Mouse (Mus musculus) G1E (cell line): ENCODE data around the gene Ntm. TPM values are rescaled to one million over a fixed set of nuclear protein-coding genes. Genes with fewer than 3 reads are reported as not detected.

Source experiments
- ATAC-seq: 2 replicates; pipeline ENCODE4 v1.8.0; 2016; ENCODE audit warnings: mild to moderate bottlenecking; ENCODE audit not compliant: insufficient number of reproducible peaks, poor library complexity, low FRiP score, severe bottlenecking; ENCODE audit errors: extremely low read depth
- DNase-seq: peaks from one replicate; pipeline ENCODE4 v3.0.0; 2012; ENCODE audit warnings: low spot score
- H3K27me3 ChIP-seq: 2 replicates; pipeline ENCODE4 v1.6.1; 2012; ENCODE audit warnings: mild to moderate bottlenecking, low read length, inconsistent platforms; ENCODE audit not compliant: insufficient read depth
- H3K36me3 ChIP-seq: replicated peaks from 2 replicates; pipeline ENCODE3; 2012; ENCODE audit warnings: mild to moderate bottlenecking, inconsistent platforms
- H3K4me1 ChIP-seq: 2 replicates; pipeline ENCODE4 v1.6.1; 2012; ENCODE audit warnings: low read depth, low read length, inconsistent platforms, mixed read lengths; ENCODE audit not compliant: insufficient read depth
- H3K4me3 ChIP-seq: 2 replicates; pipeline ENCODE4 v1.5.1; 2012; ENCODE audit warnings: low read depth, mild to moderate bottlenecking, inconsistent platforms, low read length, moderate library complexity, mixed read lengths
- H3K9me3 ChIP-seq: replicated peaks from 2 replicates; pipeline ENCODE4 v1.6.1; 2012; ENCODE audit warnings: inconsistent platforms
- CTCF ChIP-seq: IDR thresholded peaks from 2 replicates; pipeline ENCODE4 v1.5.1; 2012; ENCODE audit warnings: low read depth, low read length, inconsistent platforms, mixed read lengths
- GATA1 ChIP-seq: IDR thresholded peaks from 2 replicates; pipeline ENCODE4 v1.6.1; 2012; ENCODE audit warnings: borderline replicate concordance, low read length, inconsistent platforms, mixed read lengths
- GATA2 ChIP-seq: IDR thresholded peaks from 2 replicates; pipeline ENCODE4 v1.6.1; 2012; ENCODE audit warnings: low read depth, low read length, inconsistent platforms, borderline replicate concordance
- POLR2AphosphoS5 ChIP-seq: IDR thresholded peaks from 2 replicates; pipeline ENCODE4 v1.6.1; 2012; ENCODE audit warnings: low read depth, low read length, inconsistent platforms; ENCODE audit not compliant: insufficient replicate concordance
- TAL1 ChIP-seq: conservative IDR thresholded peaks from 2 replicates; pipeline ENCODE4 v1.6.1; 2012; ENCODE audit warnings: low read depth, low read length, inconsistent platforms, mixed read lengths
- polyA plus RNA-seq: library from polyadenylated mRNA; stranded (reverse); fragments of >175 nt; gene quantifications from 2 replicates; pipeline ENCODE4 v1.2.3, GENCODE M21; 2012
- total RNA-seq, 2 experiments: library from RNA; stranded (forward) in 1 of 2; stranded (reverse) in 1 of 2; fragments of 200-1000 nt in 1 of 2; fragments of >200 nt in 1 of 2; fragmentation: Nextera tagmentation in 1 of 2; gene quantifications; 2 replicates each; pipeline ENCODE4 v1.2.3; 2014 to 2017

Gene Ntm
- total and polyA plus RNA-seq, 3 experiments, result 0.11 TPM; not detected in 2

- no peaks in the 10 kb centered on the region for H3K4me1 ChIP-seq
- H3K9me3 ChIP-seq, result peaks cover 13% of the 10 kb centered on the region
- no peak for TF ChIP-seq GATA1
- no peak for TF ChIP-seq TAL1
- no peak for TF ChIP-seq POLR2AphosphoS5
- no peak for TF ChIP-seq GATA2
- no peak for TF ChIP-seq CTCF
- ATAC-seq (no peak), DNase-seq (no peak)
- no peaks in the 10 kb centered on the region for H3K27me3 ChIP-seq
- no peak overlapping the region for H3K4me3 ChIP-seq
- no peaks in the 10 kb centered on the region for H3K36me3 ChIP-seq
Observed at GRCm38 (mm10) chr9:29586381-29586770, 376.6 kb downstream of the Ntm start.

GRCm38 (mm10) chr9:29585746-29586380 is 377.1 kb downstream of the Ntm start:
- ATAC-seq, result no peak
- Histone ChIP-seq H3K36me3 (no peaks in the 10 kb centered on the region), H3K27me3 (no peaks in the 10 kb centered on the region), H3K4me1 (no peaks in the 10 kb centered on the region), H3K9me3 (peaks cover 13% of the 10 kb centered on the region), H3K4me3 (no peak overlapping the region)
- TF ChIP-seq GATA1, result no peak
- TF ChIP-seq CTCF, result no peak
- no peak for TF ChIP-seq TAL1
- TF ChIP-seq GATA2, result no peak
- no peak for TF ChIP-seq POLR2AphosphoS5
- no peak for DNase-seq

- Histone ChIP-seq H3K36me3 (no peaks in the 10 kb centered on the region), H3K4me3 (no peak overlapping the region), H3K9me3 (peaks cover 14% of the 10 kb centered on the region), H3K27me3 (no peaks in the 10 kb centered on the region), H3K4me1 (no peaks in the 10 kb centered on the region)
- DNase-seq, result no peak
- no peak for ATAC-seq
- no peak for TF ChIP-seq TAL1
- no peak for TF ChIP-seq GATA1
- no peak for TF ChIP-seq POLR2AphosphoS5
- no peak for TF ChIP-seq CTCF
- no peak for TF ChIP-seq GATA2
Observed at GRCm38 (mm10) chr9:29578226-29578625, 384.7 kb downstream of the Ntm start.

GRCm38 (mm10) chr9:29576051-29576533 is 386.8 kb downstream of the Ntm start:
- H3K36me3 ChIP-seq, result no peaks in the 10 kb centered on the region
- H3K9me3 ChIP-seq, result peaks cover 14% of the 10 kb centered on the region
- no peaks in the 10 kb centered on the region for H3K27me3 ChIP-seq
- H3K4me1 ChIP-seq, result no peaks in the 10 kb centered on the region
- TF ChIP-seq GATA1 (no peak), TAL1 (no peak), GATA2 (no peak), CTCF (no peak), POLR2AphosphoS5 (no peak)
- H3K4me3 ChIP-seq, result no peak overlapping the region
- no peak for DNase-seq
- no peak for ATAC-seq

GRCm38 (mm10) chr9:29574548-29574947 is 388.4 kb downstream of the Ntm start:
- peaks cover 14% of the 10 kb centered on the region for H3K9me3 ChIP-seq
- no peaks in the 10 kb centered on the region for H3K4me1 ChIP-seq
- H3K4me3 ChIP-seq, result no peak overlapping the region
- no peaks in the 10 kb centered on the region for H3K36me3 ChIP-seq
- ATAC-seq, result no peak
- no peaks in the 10 kb centered on the region for H3K27me3 ChIP-seq
- no peak for DNase-seq
- no peak for TF ChIP-seq CTCF
- no peak for TF ChIP-seq GATA1
- TF ChIP-seq POLR2AphosphoS5, result no peak
- TF ChIP-seq TAL1, result no peak
- TF ChIP-seq GATA2, result no peak

- no peaks in the 10 kb centered on the region for H3K27me3 ChIP-seq
- ATAC-seq, result no peak
- no peaks in the 10 kb centered on the region for H3K4me1 ChIP-seq
- H3K9me3 ChIP-seq, result no peaks in the 10 kb centered on the region
- no peak for DNase-seq
- no peak overlapping the region for H3K4me3 ChIP-seq
- H3K36me3 ChIP-seq, result no peaks in the 10 kb centered on the region
- TF ChIP-seq TAL1 (no peak), GATA1 (no peak), CTCF (no peak), POLR2AphosphoS5 (no peak), GATA2 (no peak)
Observed at GRCm38 (mm10) chr9:29568571-29568970, 394.4 kb downstream of the Ntm start.
